Mouse (Mus musculus) left cerebral cortex, adult 11 months (tissue): ENCODE data around the gene Mrps23.

Source experiments
- DNase-seq: peaks from one replicate; pipeline ENCODE4 v3.0.0; 2022; ENCODE audit warnings: low spot score

Mrps23 gene

GRCm38 (mm10) chr11:88203712-88204532 lies at the start of gene Mrps23:
TSS of gene Mrps23 (plus strand) at chr11:88204388.
- peak; percentile 86 for DNase-seq

GRCm38 (mm10) chr11:88154500-88154899 lies 49.7 kb upstream of the Mrps23 start:
- no peak for DNase-seq

- no peak for DNase-seq
These were observed 48.7 kb upstream of the Mrps23 start for GRCm38 (mm10) chr11:88155451-88155850.

GRCm38 (mm10) chr11:88155998-88156397 lies 48.2 kb upstream of the Mrps23 start:
- DNase-seq = no peak

- DNase-seq = no peak
These were observed 47.8 kb upstream of the Mrps23 start for GRCm38 (mm10) chr11:88156403-88156802.

- DNase-seq = no peak
These were observed 45.3 kb upstream of the Mrps23 start for GRCm38 (mm10) chr11:88158842-88159246.

GRCm38 (mm10) chr11:88159389-88159788 lies 44.8 kb upstream of the Mrps23 start:
- no peak for DNase-seq

- no peak for DNase-seq
These were observed 43.9 kb upstream of the Mrps23 start for GRCm38 (mm10) chr11:88160316-88160715.

- DNase-seq = peak; percentile 57
These were observed 43.1 kb upstream of the Mrps23 start for GRCm38 (mm10) chr11:88161051-88161581.

GRCm38 (mm10) chr11:88161651-88162362 lies 42.4 kb upstream of the Mrps23 start:
- peak; percentile 75 for DNase-seq

GRCm38 (mm10) chr11:88162740-88163139 lies 41.4 kb upstream of the Mrps23 start:
- no peak for DNase-seq

GRCm38 (mm10) chr11:88164213-88164723 lies 39.9 kb upstream of the Mrps23 start:
- no peak for DNase-seq

- no peak for DNase-seq
These were observed 39.3 kb upstream of the Mrps23 start for GRCm38 (mm10) chr11:88164801-88165377.

GRCm38 (mm10) chr11:88165683-88166364 lies 38.4 kb upstream of the Mrps23 start:
- no peak for DNase-seq

GRCm38 (mm10) chr11:88166471-88166870 lies 37.7 kb upstream of the Mrps23 start:
- no peak for DNase-seq

GRCm38 (mm10) chr11:88168611-88169010 lies 35.6 kb upstream of the Mrps23 start:
- no peak for DNase-seq

GRCm38 (mm10) chr11:88169531-88170040 lies 34.6 kb upstream of the Mrps23 start:
- DNase-seq = no peak

- DNase-seq = no peak
These were observed 33.6 kb upstream of the Mrps23 start for GRCm38 (mm10) chr11:88170606-88171005.

GRCm38 (mm10) chr11:88171876-88172442 lies 32.2 kb upstream of the Mrps23 start:
- DNase-seq = no peak

- no peak for DNase-seq
These were observed 31.4 kb upstream of the Mrps23 start for GRCm38 (mm10) chr11:88172601-88173325.
